Comparison of ENCODE assay signal across 10 mouse cellular contexts in genomic region chr5:75975398-75975797, GRCm38 (mm10). TPM values are rescaled to one million over a fixed set of nuclear protein-coding genes. Genes with fewer than 3 reads are reported as not detected.
DNase-seq lines count a peak whose midpoint lies in the region; ATAC-seq lines count a peak whose summit lies in the region.
"Had no signal": no experiment of that assay in that cellular context is flagged by ENCODE, and none has a peak within 500 bp of the region (broad histone marks: within the 10 kb centered on the region; RNA-seq: fewer than 3 reads in every experiment).

No protein-coding gene starts in this region.

- no peak for ATAC-seq in forebrain, embryonic 11.5 days (replicated peaks; ENCODE audit: low FRiP score)
- ATAC-seq in kidney, embryonic 14.5 days (ENCODE audit: low FRiP score, low TSS enrichment), result no peak
- ATAC-seq in neural tube, embryonic 13.5 days (ENCODE audit: low read depth), result no peak

- H3K27ac ChIP-seq in forebrain, embryonic 10.5 days, result no peak overlapping the region
- H3K27ac ChIP-seq in forebrain, embryonic 11.5 days (ENCODE audit: low read depth, low read length), result no peak overlapping the region
- no peak overlapping the region for H3K27ac ChIP-seq in kidney, embryonic 14.5 days (ENCODE audit: low read depth, low read length)
- peak overlapping the region; percentile 23; the same call in 1 of the 2 replicates for H3K27ac ChIP-seq in neural tube, embryonic 13.5 days (replicated peaks)

- H3K9me3 ChIP-seq in forebrain, embryonic 10.5 days, result no peaks in the 10 kb centered on the region
- no peaks in the 10 kb centered on the region for H3K9me3 ChIP-seq in forebrain, embryonic 11.5 days (ENCODE audit: control insufficient read depth, low read length)
- no peaks in the 10 kb centered on the region for H3K9me3 ChIP-seq in kidney, embryonic 14.5 days (ENCODE audit: control insufficient read depth, low read length)
- no peaks in the 10 kb centered on the region for H3K9me3 ChIP-seq in neural tube, embryonic 13.5 days

- H3K4me1 ChIP-seq in forebrain, embryonic 10.5 days, result peaks cover 37% of the 10 kb centered on the region
- H3K4me1 ChIP-seq in forebrain, embryonic 11.5 days (replicated peaks; ENCODE audit: control insufficient read depth, insufficient read depth, low read length), result peaks cover 10% of the 10 kb centered on the region; the same call in 1 of the 2 replicates
- no peaks in the 10 kb centered on the region for H3K4me1 ChIP-seq in kidney, embryonic 14.5 days (ENCODE audit: control insufficient read depth, insufficient read depth, low read length)
- peaks cover 20% of the 10 kb centered on the region for H3K4me1 ChIP-seq in neural tube, embryonic 13.5 days (replicated peaks)

- peak overlapping the region; percentile 77; the same call in 1 of the 2 replicates for H3K4me3 ChIP-seq in forebrain, embryonic 10.5 days
- no peak overlapping the region for H3K4me3 ChIP-seq in forebrain, embryonic 11.5 days (ENCODE audit: low read depth, low read length)
- H3K4me3 ChIP-seq in kidney, embryonic 14.5 days (ENCODE audit: low read length), result peak overlapping the region; percentile 59; the same call in 1 of the 2 replicates
- peak overlapping the region; percentile 71; the same call in 1 of the 2 replicates for H3K4me3 ChIP-seq in neural tube, embryonic 13.5 days

- WGBS in forebrain, embryonic 10.5 days, result 69% methylated on average over 5 of the region's 5 CpGs
- 55% methylated on average over 5 of the region's 5 CpGs for WGBS in forebrain, embryonic 11.5 days
- 85% methylated on average over 5 of the region's 5 CpGs for WGBS in kidney, embryonic 14.5 days
- 68% methylated on average over 5 of the region's 5 CpGs for WGBS in neural tube, embryonic 13.5 days

- peaks cover 89% of the 10 kb centered on the region for H3K27me3 ChIP-seq in forebrain, embryonic 10.5 days (ENCODE audit: poor library complexity, severe bottlenecking)
- H3K27me3 ChIP-seq in forebrain, embryonic 11.5 days (ENCODE audit: control insufficient read depth, insufficient read depth, low read length), result peaks cover 38% of the 10 kb centered on the region
- H3K27me3 ChIP-seq in kidney, embryonic 14.5 days (ENCODE audit: control insufficient read depth, insufficient read depth, low read length), result peaks cover 27% of the 10 kb centered on the region; the same call in 1 of the 2 replicates
- H3K27me3 ChIP-seq in neural tube, embryonic 13.5 days, result peaks cover 45% of the 10 kb centered on the region

- DNase-seq in forebrain, embryonic 10.5 days (ENCODE audit: extremely low spot score, low spot score), result no peak
- DNase-seq in forebrain, embryonic 11.5 days (ENCODE audit: low spot score), result no peak
- DNase-seq in kidney, postnatal 14 days, result no peak
- no peak for DNase-seq in neural tube, embryonic 10.5 days (ENCODE audit: extremely low spot score, low spot score)
- no peak for DNase-seq in frontal cortex, postnatal 36 days (ENCODE audit: low spot score in 2 of 2)
- no peak for DNase-seq in ovary, postnatal 10 days (ENCODE audit: low spot score)
- DNase-seq: adrenal gland, adult 8-10 months; cerebellum, adult 9-10 months had no signal

- H3K4me2 ChIP-seq in forebrain, embryonic 11.5 days (ENCODE audit: low read depth, low read length, severe bottlenecking), result no peak overlapping the region
- H3K4me2 ChIP-seq in kidney, embryonic 14.5 days (replicated peaks; ENCODE audit: low read depth, low read length), result no peak overlapping the region; the same call in 1 of the 2 replicates
- H3K4me2 ChIP-seq in neural tube, embryonic 13.5 days, result no peak overlapping the region

- no peaks in the 10 kb centered on the region for H3K36me3 ChIP-seq in forebrain, embryonic 10.5 days (replicated peaks)
- H3K36me3 ChIP-seq in forebrain, embryonic 11.5 days (ENCODE audit: control insufficient read depth, insufficient read depth, low read length), result no peaks in the 10 kb centered on the region
- no peaks in the 10 kb centered on the region for H3K36me3 ChIP-seq in kidney, embryonic 14.5 days (ENCODE audit: control insufficient read depth, insufficient read depth, low read length)
- no peaks in the 10 kb centered on the region for H3K36me3 ChIP-seq in neural tube, embryonic 13.5 days

- H3K9ac ChIP-seq in forebrain, embryonic 11.5 days (ENCODE audit: low read length), result no peak overlapping the region
- H3K9ac ChIP-seq in kidney, embryonic 14.5 days (ENCODE audit: low read depth, low read length), result no peak overlapping the region; the same call in 1 of the 2 replicates
- H3K9ac ChIP-seq in neural tube, embryonic 13.5 days, result no peak overlapping the region

RNA-seq across cellular contexts. Expression of gene Kdr, which starts 2.9 kb away (rescaled TPM):
- polyA plus RNA-seq in forebrain, embryonic 10.5 days (2016; fragmentation: Nextera tagmentation; extraction: Ambion mirVana), result 24.3 and 25.9 TPM in 2 replicates
- 28.8 and 28.9 TPM in 2 replicates for polyA plus RNA-seq in forebrain, embryonic 11.5 days (2014; fragmentation: Nextera tagmentation; extraction: Ambion mirVana)
- 18.4 and 39.5 TPM in 2 replicates for polyA plus RNA-seq in kidney, embryonic 14.5 days (2014; fragmentation: Nextera tagmentation; extraction: Ambion mirVana)
- polyA plus RNA-seq in neural tube, embryonic 13.5 days (2015; fragmentation: Nextera tagmentation; extraction: Ambion mirVana), result 23.4 and 25.2 TPM in 2 replicates
